Mouse (Mus musculus) liver, adult 2 months (tissue): ENCODE results near the gene Kif28.

ENCODE experiments used
- CTCF ChIP-seq: fragments of 200-500 bp; IDR thresholded peaks from 2 replicates; pipeline ENCODE4 v1.5.1; 2011; ENCODE audit warnings: low read depth, low read length, control low read depth
- POLR2A ChIP-seq: fragments of 200-500 bp; IDR thresholded peaks from 2 replicates; pipeline ENCODE4 v1.6.1; 2011; ENCODE audit warnings: low read length, control low read depth; ENCODE audit not compliant: insufficient read depth; ENCODE audit errors: extremely low read depth

GRCm38 (mm10) chr1:179745171-179745570 is at the start of gene Kif28:
- TF ChIP-seq CTCF (no peak), POLR2A (no peak)
